Mouse (Mus musculus) heart, postnatal 4 days (tissue): ENCODE data around the gene Tipin. TPM values are rescaled to one million over a fixed set of nuclear protein-coding genes. Genes with fewer than 3 reads are reported as not detected.
"Not testable (repeated sequence)": the region's sequence is repeated elsewhere in the genome, so short reads cannot be mapped to it uniquely, and the experiment has no call there.

ENCODE experiments used
- DNase-seq: peaks from one replicate; pipeline ENCODE4 v3.0.0; 2021
- total RNA-seq, 2 experiments: library from RNA; stranded (reverse); gene quantifications; 2 replicates each; pipeline ENCODE4 v1.2.3; 2021

Tipin gene
- total RNA-seq, result 10 to 100 TPM; 43.5 to 56.8 TPM

GRCm38 (mm10) chr9:64281105-64281780 is at the start of gene Tipin:
Gene Tipin (plus strand): TSS chr9:64281581.
- DNase-seq, result peak; percentile 97

GRCm38 (mm10) chr9:64231674-64232073 is 49.7 kb upstream of the Tipin start:
- DNase-seq, result no peak

GRCm38 (mm10) chr9:64232257-64232957 is 49.0 kb upstream of the Tipin start:
- DNase-seq, result peak; percentile 59

GRCm38 (mm10) chr9:64233656-64234055 is 47.7 kb upstream of the Tipin start:
- peak; percentile 18 for DNase-seq

- no peak for DNase-seq
These were observed 46.5 kb upstream of the Tipin start, which contains the start of gene Uchl4 for GRCm38 (mm10) chr9:64234768-64235435. Gene Uchl4 (plus strand): TSS chr9:64235201.

GRCm38 (mm10) chr9:64236056-64236455 is 45.3 kb upstream of the Tipin start:
- no peak for DNase-seq

GRCm38 (mm10) chr9:64240116-64240515 is 41.3 kb upstream of the Tipin start:
- DNase-seq, result no peak

GRCm38 (mm10) chr9:64240681-64241080 is 40.7 kb upstream of the Tipin start:
- peak; percentile 43 for DNase-seq

- no peak for DNase-seq
These were observed 39.0 kb upstream of the Tipin start for GRCm38 (mm10) chr9:64242381-64242831.

- no peak for DNase-seq
These were observed 32.0 kb upstream of the Tipin start for GRCm38 (mm10) chr9:64249371-64249770.

GRCm38 (mm10) chr9:64250111-64250730 is 31.2 kb upstream of the Tipin start:
- DNase-seq, result no peak

- peak; percentile 33 for DNase-seq
These were observed 28.8 kb upstream of the Tipin start for GRCm38 (mm10) chr9:64252591-64253020.

GRCm38 (mm10) chr9:64253021-64253904 is 28.1 kb upstream of the Tipin start, which contains the start of gene Map2k1:
Gene Map2k1 (minus strand): TSS chr9:64253631.
- DNase-seq, result peak; percentile 100

GRCm38 (mm10) chr9:64255422-64255821 is 26.0 kb upstream of the Tipin start:
- no peak for DNase-seq

GRCm38 (mm10) chr9:64256204-64256603 is 25.2 kb upstream of the Tipin start:
- DNase-seq, result no peak

- no peak for DNase-seq
These were observed 21.5 kb upstream of the Tipin start for GRCm38 (mm10) chr9:64259906-64260305.

GRCm38 (mm10) chr9:64261023-64261422 is 20.4 kb upstream of the Tipin start:
- DNase-seq, result no peak

GRCm38 (mm10) chr9:64264813-64265212 is 16.6 kb upstream of the Tipin start:
- DNase-seq, result no peak

- DNase-seq, result no peak
These were observed 14.2 kb upstream of the Tipin start for GRCm38 (mm10) chr9:64267231-64267630.

- DNase-seq, result no peak
These were observed 13.2 kb upstream of the Tipin start for GRCm38 (mm10) chr9:64268196-64268595.

GRCm38 (mm10) chr9:64268836-64269235 is 12.5 kb upstream of the Tipin start:
- not testable (repeated sequence) for DNase-seq

GRCm38 (mm10) chr9:64271249-64271648 is 10.1 kb upstream of the Tipin start:
- DNase-seq, result no peak
